Mouse (Mus musculus) bone marrow, adult 2 months (tissue): Measurements from ENCODE around the gene Sla2.

Experiments
- CTCF ChIP-seq: fragments of 200-500 bp; IDR thresholded peaks from 2 replicates; pipeline ENCODE4 v1.5.1; 2011; ENCODE audit warnings: low read length, control low read depth; ENCODE audit not compliant: control insufficient read depth, insufficient read depth
- POLR2A ChIP-seq: fragments of 200-500 bp; IDR thresholded peaks from 2 replicates; pipeline ENCODE4 v1.6.1; 2011; ENCODE audit warnings: low read depth, mild to moderate bottlenecking, control low read depth, low read length, borderline replicate concordance; ENCODE audit not compliant: control insufficient read depth

GRCm38 (mm10) chr2:156877726-156878125 is 9.3 kb downstream of the Sla2 start:
- TF ChIP-seq POLR2A: no peak
- TF ChIP-seq CTCF: no peak
